Mouse (Mus musculus) left cerebral cortex, adult 18-20 months (tissue): ENCODE results near the gene Bad. TPM values are rescaled to one million over a fixed set of nuclear protein-coding genes. Genes with fewer than 3 reads are reported as not detected.

ENCODE experiments used
- DNase-seq, 2 experiments: peaks; one replicate each; pipeline ENCODE4 v3.0.0; 2021 to 2022; ENCODE audit warnings: low spot score in 2 of 2, mixed read lengths in 1 of 2
- total RNA-seq, 2 experiments: library from RNA; stranded (reverse); gene quantifications; 2 replicates each; pipeline ENCODE4 v1.2.3; 2021

The Bad gene
- total RNA-seq, 2 experiments from 2014 or later = 39.0 to 40.5 TPM

DNA sequence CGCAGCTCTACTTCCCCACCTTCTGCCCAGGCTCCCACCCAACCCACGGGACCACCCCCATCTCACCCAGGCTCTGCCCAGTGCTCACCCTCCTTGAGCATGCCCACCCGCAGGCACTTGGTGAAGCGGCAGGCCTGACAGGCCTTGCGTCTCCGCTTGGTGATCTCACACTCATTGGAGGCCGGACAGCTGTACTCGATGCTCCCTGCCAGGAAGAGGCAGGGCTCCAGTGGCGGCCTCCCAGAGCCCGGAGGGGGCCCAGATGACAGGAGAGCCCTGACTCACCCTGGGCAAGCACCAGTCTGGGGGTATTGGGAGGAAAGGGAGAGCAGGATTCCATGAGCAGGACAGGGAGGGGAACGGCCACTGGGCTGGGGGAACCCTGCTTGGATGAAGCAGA, 27.7 kb upstream of the Bad start:
- no peak for DNase-seq

- no peak for DNase-seq
Measured at GRCm38 (mm10) chr19:6914540-6914939, 27.1 kb upstream of the Bad start.

DNA sequence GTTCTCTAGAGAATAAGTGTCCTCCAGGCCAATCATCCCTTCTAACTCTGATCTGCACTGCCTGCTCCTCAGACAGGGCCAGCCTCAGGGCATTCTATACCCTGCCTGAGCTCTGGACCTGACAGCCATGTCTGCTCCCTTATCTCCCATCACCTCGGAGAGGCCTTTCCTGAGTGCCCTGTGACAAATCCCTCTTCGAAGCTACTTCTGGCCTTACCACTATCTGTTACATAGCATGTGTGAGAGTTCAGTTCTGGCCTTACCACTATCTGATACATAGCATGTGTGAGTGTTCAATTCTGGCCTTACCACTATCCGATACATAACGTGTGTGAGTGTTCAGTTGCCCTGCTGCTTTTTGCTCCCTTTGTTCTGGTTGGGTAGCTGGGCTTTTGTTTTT, 26.4 kb upstream of the Bad start:
- no peak for DNase-seq

- DNase-seq = no peak
Measured at GRCm38 (mm10) chr19:6916496-6916895, 25.2 kb upstream of the Bad start.

DNA sequence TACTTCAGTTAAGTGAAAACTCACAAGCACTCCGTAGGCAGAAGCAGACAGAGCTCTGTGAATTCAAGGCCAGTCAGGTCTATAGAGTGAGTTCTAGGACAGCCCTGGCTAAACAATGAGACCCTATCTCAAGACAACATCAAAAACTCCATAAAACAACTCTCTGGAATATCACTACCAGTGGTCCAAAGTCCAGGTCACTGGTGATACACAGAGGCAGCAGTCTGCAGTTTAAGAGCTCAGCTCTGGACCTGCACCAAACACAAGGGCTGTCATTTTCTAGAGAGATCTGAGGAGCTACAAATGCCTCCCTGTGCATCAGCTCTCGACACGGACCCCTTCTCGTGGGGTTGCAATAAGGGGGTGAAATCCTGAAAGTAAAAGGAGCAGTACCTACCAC, 23.3 kb upstream of the Bad start:
- DNase-seq = no peak

GRCm38 (mm10) chr19:6919431-6919830, 22.2 kb upstream of the Bad start:
- DNase-seq = no peak

DNA sequence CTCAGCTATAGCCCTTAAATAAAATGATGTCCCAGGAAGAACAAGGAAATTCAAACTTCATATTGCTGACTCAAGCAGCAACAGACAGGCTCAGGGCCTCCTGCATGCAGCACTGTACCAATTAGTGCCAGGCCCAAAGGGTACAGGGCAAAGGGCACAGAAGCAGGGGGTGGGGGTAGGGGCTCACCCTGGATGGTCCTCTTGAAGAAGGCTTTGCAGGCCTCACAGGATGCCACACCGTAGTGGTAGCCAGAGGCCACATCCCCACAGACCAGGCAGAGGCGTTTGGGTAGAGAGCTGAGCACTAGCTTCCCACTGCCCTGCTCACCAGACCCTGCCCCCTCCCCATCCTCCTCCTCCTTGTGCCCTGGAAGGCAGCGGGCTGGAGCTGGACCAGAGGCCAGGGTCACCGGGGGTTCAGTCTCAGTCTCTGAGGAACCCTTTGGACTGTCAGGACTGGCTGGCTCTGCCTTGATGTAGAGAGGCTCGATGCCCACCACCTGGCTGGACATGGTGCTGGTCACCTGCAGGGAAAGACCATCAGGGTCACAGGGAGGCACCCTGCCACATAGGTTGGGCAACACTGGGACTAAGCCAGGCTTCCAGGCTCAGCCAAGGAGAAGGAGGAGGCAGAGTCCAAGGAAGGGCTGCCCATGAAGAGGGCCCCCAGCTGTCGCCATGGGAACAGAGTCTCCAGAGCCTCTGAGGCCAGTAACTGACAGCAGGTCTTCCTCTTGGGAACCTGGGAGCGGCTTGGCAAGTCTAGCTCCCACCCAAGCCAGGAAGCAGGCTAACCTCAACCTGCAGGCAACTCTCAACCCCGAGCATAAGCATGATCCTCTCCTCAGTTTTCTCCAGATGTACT, 21.6 kb upstream of the Bad start:
- no peak for DNase-seq

- DNase-seq = no peak
Measured at GRCm38 (mm10) chr19:6920741-6921636, 20.7 kb upstream of the Bad start.

- peak; percentile 100 for DNase-seq
Measured at GRCm38 (mm10) chr19:6921647-6922567, 19.8 kb upstream of the Bad start, which contains the start of gene Esrra. Gene Esrra (minus strand): TSS chr19:6921813.

DNA sequence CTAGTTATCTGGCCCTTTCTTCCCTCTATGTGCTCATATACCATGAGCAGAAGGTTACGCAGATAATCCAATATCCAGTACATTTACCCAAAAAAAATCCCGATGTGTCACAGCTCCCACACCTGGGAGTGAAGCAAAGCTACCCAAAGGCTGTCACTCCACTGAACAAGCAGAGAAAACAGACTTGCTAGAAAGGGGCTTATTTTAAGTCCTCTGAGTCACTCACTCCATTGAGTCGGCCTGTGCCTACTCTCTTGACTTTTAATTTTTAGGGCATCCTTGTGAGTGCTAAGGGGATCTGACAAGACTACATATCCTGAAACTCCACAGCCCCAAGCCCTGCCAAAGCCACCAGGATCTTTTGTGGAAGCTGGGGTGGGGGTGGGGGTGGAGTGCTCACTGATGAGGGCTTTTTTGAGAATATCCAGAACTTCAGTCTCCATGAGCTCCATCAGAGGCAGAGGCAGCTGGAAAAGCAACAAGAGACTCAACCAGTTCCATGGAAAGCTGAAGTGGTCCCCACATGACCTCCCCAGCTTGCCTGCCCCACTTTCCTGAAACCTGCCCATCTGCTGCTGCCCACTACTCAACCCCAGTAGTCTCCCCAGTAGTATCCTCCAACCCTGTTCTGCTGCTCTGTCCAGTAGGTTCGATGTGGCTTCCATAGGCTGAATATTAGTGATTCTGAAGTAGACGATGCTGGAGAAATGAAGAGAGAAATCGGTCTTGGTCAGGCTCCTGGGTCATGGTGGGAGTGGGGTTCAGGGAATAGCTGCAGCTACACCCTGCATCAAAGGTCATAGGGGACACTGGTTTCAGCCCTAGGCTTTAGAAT, 18.5 kb upstream of the Bad start:
- DNase-seq = no peak

DNA sequence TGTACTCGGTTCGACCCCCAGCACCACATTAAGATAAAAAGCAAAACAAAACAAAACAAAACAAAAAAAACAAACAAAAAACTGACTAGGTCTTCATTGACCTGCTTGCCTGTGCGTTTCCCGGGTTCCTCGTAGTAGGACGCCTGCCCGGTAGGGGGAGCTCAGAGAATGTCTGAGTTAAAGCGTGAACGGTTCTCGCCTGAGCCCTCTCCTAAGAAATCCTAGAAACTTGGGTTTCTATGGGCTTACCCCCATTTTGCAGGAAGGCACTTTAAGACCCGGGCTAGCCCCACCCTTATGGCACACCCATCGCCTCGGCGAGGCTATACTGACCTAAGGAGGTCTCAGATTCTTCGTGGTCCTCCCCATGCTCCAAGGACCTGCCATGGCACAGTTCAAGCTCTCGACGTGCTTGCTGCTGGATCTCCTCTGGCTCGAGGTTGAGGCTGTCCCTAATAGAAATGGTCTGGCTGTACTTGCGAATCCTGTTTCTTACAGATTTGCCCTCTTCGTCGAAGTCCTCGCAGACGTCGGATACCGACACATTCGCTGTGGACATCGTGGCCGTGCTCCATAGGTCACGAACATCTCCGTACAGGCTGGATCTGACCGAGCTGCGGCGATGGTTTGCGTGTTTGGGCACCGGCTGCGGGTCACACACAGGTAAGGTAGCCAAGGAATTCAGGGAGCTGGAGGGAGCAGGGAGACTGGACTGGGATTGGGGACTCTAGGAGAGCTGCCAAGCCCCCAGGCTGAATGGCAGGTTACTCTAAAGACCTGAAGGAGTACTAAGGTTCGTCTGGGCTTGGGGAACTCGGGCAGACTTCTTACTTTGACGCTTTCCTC, 17.0 kb upstream of the Bad start:
- peak; percentile 89 to 92 for DNase-seq

- DNase-seq = no peak
Measured at GRCm38 (mm10) chr19:6925307-6925573, 16.4 kb upstream of the Bad start, which contains the start of gene Catsperz. Gene Catsperz (minus strand): TSS chr19:6925380.

DNA sequence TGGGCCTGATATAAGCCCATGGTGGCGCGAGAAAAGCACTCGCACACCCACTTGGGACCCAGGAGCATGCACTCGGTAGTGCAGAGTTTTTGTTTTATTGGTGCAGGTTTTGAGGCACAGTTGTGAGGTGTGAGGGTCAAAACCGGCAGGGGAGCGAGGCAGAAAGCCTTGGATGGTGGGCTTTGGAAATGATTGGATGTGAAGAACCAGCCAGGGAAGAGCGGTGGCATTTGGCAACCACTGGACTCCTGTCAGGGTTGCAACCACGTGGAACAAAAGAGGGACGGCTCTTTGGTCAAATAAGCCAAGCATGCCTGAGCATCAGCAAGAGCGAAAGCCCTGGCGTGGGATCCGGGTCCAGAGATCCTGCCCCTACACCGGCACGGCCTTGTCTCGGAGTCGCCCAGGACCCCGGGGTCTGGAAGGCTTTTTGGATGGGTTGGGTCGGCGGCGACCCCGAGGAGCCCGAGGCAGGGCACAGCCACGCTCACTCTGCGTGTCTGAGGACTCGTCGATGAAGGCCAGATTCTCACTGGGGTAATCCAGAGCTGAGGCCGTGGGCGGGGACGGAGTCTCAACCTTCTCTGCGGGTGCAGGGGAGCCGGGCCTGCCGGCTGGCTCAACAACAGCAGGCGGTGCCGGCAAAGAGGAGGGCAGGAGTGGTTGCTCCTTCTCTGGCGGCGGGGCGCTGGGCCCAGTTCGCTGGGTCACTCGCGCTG, 15.9 kb upstream of the Bad start:
- no peak for DNase-seq

- no peak for DNase-seq
Measured at GRCm38 (mm10) chr19:6926559-6927255, 15.0 kb upstream of the Bad start.

- no peak for DNase-seq
Measured at GRCm38 (mm10) chr19:6928080-6928479, 13.6 kb upstream of the Bad start.

- no peak for DNase-seq
Measured at GRCm38 (mm10) chr19:6931002-6931401, 10.7 kb upstream of the Bad start.

GRCm38 (mm10) chr19:6932018-6932417, 9.6 kb upstream of the Bad start:
- no peak for DNase-seq

DNA sequence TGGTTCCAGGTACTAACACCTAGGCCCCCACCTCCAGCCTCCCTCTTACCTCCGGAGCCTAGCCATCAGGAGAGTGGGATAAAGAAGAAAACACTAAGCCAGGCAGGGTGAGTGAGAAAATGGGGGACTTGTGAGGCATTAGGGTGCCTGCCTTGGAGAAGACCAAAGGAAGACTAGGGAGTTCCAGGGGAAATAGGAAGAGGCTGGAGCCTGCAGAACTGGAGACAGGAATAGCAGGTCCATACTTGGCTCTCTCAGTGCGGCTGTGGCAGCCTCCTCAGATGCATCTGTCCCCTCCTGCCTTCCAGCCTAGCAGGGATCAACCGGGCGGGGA, 8.6 kb upstream of the Bad start:
- no peak for DNase-seq
